Mouse (Mus musculus) layer of hippocampus, postnatal 10 days (tissue): ENCODE results near the gene Suco. TPM values are rescaled to one million over a fixed set of nuclear protein-coding genes. Genes with fewer than 3 reads are reported as not detected.

Experiments used
- DNase-seq, 2 experiments: peaks; one replicate each; pipeline ENCODE4 v3.0.0; 2021; ENCODE audit warnings: low spot score in 2 of 2
- total RNA-seq, 2 experiments: library from RNA; stranded (reverse); gene quantifications; 2 replicates each; pipeline ENCODE4 v1.2.3; 2021

Gene Suco
- total RNA-seq, 2 experiments from 2014 or later, result 36.7 to 44.8 TPM

GRCm38 (mm10) chr1:161895014-161895413 is 18.5 kb upstream of the Suco start:
- DNase-seq, result no peak

DNA sequence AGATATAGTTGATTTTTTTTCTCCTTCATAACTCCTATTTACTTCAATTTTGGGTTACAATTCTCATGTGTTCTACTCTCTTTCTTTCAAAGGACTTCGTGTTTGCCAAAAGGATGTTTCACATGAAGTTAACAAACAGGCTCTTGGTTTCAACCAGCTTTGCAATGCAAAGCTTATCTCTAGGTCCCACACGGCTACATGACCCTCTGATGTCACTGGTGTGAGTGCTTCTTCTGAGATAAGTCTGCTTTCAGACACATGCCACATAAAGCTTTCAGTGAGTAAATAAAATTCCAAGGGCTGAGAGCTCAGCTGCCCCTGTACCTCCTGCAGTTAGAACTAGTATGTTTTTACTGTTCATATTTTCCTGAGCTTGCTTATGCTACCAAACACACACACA is 18.1 kb upstream of the Suco start:
- no peak for DNase-seq

GRCm38 (mm10) chr1:161894126-161894525 is 17.6 kb upstream of the Suco start:
- DNase-seq, result no peak

DNA sequence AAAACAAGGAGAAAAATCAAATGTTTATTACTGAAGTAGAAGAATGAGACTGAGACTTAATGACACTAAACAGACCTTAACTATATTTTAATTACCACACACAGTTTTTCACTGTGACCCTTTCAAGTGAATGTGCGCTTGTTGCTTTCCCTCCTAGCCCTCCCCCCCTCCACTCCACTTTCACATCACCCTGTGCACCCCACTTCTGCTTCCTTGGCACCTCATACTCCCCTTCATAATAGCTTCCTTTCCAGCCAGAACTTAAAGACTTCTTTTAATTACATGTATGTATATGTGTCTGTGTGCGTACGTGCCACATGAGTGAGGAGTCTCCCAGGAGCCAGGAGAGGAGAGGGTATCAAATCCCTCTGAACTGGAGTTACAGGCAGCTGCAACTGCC is 12.3 kb upstream of the Suco start:
- no peak for DNase-seq

DNA sequence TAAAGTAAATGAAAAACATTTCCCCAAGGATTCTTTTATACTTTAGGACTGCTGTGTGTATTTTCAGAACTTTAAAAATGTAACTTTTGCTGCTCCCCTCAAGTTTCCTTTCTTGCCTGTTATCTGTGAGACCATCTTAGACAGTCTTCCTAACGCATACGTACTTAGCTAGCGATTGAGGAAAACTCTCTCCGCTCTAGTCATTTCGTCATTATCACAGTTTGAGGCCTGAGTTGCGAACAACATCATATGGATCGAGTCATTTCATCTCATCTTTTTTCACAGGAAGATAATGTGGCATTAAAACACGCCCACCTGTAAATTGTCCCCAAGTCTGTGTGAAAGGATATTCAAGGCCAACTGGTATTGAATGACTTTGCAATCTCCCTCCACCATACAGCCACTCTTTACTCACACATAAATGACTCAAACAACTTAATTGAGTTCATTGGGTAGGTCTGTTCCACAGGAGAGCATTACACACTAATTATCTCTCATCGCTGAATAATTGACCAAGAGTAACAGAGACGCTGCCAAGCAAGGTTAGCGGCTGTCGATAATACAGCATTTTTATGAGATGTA is 11.3 kb upstream of the Suco start:
- no peak for DNase-seq

- DNase-seq, result no peak
These were observed 9.3 kb upstream of the Suco start for GRCm38 (mm10) chr1:161885762-161886161.

- DNase-seq, result peak in 1 of 2 experiments; percentile 4
These were observed 1.2 kb upstream of the Suco start for GRCm38 (mm10) chr1:161877580-161878142.

GRCm38 (mm10) chr1:161875706-161876552 is 553 bp downstream of the Suco start:
- DNase-seq, result no peak

DNA sequence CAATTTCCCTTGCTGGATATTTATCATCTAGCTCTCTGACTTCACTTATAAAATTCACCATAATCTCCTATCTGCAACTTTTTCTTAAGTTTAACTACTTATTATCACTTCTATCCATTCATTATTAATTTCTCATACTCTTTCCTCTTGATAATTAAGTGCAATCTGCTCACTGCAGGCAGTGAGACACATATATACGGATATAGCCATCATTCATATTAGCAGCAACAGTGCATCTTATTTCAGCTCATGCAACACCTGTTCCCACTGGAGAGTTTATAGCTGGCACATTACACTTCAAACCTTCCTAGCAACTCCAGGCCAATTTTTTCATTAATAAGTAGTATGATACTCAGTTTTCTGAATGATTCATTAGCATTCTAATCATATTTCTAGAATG is 7.1 kb downstream of the Suco start:
- DNase-seq, result no peak

GRCm38 (mm10) chr1:161868413-161868812 is 8.1 kb downstream of the Suco start:
- DNase-seq, result no peak

DNA sequence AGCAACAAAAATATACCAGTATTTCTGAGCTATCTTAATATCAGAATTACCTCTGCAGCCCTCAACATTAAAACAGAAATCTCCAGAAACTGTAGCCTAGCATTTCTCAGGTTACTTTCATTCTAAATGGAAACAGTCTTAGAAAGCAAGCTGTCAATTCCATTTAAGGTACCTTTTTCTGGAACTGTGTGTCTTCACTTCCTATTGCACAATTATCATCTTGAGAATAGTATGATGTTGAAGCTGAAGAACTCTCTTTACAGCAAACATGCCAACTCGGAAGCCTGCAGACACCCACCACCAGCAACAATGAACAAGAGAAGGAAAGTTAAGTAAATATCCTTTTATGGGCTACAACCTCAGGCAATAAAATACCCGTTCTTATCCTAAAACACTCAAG is 12.7 kb downstream of the Suco start:
- no peak for DNase-seq

DNA sequence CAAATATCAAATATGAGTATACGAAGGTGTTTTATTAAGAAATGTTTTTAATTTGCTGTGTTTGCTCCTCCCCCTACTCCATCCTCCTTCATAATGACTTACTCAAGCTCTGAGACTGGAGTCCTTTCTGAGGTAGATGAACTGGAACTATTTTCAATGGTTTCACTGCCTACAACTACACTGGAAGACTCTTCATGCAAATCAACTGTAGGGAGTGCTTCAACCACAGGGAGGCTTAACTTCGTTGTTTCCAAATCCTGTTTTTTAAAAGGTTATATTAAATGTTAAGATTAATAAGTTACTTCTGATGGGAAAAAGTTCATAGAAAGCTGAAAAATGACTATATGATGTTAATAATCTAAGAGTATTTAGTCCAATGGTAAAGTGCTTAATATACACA is 17.2 kb downstream of the Suco start:
- DNase-seq, result no peak

DNA sequence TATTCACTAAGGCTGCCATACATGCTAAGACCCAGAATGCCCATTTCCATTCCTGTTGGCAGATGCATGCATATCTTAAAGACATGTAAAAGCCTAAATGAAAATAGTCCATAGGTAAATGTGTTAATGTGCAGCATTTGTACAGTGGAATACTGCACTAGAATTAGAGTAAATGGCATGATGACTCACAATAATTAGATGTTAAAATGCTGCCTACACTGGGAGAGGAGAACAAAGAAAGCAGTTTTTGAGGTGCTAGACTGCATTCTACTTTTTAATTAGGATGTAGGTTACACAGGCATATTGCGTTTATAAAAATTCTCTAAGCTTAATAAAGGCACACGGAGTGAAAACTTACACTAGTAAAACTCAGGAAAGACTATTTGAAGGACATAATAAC is 49.8 kb downstream of the Suco start:
- DNase-seq, result no peak

- DNase-seq, result no peak
These were observed 67.1 kb downstream of the Suco start for GRCm38 (mm10) chr1:161809428-161809827.

- DNase-seq, result no peak
These were observed 67.5 kb downstream of the Suco start for GRCm38 (mm10) chr1:161808980-161809379.

DNA sequence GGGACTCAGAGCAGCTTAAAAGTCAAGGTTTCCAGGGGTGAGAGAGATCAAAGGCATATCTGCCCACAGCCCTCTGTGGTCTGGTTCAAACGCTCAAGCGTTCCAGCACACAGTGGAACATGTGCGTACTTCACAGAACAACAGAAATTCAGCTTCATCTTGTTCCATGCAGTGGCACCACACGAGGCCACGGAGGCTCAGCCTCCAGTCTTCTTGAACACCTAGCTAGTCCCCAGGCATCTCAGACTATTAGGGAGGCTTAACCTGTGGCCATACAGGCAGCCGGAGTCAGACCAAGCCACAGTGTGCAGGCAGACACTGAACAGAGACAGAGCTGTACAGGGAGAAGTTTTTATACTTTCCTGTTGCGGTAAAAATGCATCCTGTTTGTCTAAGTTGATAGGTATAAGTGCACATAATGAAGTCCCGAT is 71.9 kb downstream of the Suco start:
- DNase-seq, result no peak

DNA sequence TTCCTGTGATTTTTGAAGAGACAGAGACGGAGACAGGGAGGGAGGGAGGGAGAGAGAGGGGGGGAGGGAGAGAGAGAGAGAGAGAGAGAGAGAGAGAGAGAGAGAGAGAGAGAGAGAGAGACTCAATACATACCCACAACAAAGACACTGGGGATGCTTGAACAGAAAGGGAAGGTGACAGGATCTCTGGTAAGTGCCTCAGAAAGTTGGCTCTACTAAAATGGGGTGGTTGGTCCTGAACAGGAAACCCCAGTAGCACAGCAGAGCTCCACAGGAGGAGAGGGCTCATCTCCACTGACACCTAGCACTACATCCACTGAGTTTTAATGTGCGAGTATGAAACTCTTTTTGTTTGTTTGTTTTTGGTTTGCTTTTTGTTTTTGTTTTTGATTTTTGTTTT is 75.2 kb downstream of the Suco start:
- DNase-seq, result no peak

GRCm38 (mm10) chr1:161800256-161800655 is 76.2 kb downstream of the Suco start:
- no peak for DNase-seq

DNA sequence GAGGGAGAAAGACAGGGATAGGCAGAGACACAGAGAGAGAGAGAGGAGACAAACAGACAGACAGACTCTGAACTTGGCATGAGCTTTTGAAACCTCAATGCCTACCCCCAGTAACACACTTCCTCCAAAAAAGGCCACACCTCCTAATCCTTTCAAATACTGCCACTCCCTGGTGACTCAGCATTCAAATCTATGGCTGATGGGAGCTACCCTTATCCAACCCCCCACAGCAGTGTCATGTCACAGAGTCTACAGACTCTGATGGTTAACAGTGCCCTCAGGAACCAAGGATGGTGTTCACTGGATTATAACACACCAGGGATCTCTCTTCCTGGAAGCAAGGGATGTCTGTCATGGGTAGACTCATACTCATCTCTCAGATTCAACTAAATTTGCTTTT is 76.7 kb downstream of the Suco start:
- no peak for DNase-seq

DNA sequence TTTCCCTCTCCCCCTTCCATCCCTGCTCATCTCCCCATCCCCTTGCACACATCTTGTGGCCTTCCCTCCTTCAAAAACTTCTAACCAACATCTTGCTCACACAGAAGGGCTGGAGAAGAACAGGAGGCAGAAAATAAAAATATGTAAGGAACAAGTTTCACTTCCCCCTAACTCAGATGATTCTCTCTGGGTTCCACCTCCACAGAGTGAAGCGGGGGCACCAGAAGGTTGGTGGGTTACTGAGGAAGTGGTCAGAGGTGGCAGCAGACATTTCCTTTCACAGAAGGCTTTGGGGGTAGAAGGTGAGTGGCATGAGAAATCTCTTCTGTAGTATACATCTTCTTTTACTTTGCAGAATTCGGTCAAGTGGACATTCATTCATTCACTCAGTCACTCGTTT is 77.6 kb downstream of the Suco start:
- DNase-seq, result no peak

DNA sequence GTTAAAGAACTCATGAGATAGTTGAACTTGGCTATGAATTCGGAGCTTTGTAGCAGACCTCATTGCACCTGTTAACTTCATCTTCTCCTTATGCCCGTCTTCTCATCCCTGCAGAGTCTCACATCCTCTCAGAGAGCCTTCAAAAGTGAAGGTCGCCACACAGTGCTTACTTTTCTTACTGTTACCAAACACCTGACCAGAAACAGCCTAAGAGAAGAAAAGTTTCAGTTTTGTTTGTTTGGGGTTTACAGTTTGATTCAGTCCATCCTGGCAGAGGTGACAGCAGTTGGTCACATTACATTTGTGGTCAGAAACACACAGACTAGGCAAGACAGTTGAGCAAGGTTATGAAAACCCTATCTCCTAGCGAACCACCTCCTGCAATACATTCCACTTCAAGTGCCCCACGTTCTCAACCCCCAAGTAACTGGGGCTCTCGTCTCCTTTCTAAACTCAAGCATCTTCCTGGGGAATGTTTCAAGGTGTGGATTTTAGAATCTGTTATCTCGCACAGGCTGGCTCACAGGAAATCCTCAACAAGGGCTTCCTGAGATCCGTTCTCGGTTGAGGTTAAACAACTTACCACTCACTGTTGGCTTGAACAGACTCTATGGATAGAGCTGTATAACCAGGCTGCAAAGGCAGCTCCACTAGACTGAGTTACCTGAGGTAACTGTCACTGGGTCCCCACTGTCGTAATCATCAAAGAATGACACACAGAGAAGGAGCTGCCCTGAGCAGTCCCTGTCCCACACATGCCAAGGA is 81.9 kb downstream of the Suco start:
- no peak for DNase-seq

DNA sequence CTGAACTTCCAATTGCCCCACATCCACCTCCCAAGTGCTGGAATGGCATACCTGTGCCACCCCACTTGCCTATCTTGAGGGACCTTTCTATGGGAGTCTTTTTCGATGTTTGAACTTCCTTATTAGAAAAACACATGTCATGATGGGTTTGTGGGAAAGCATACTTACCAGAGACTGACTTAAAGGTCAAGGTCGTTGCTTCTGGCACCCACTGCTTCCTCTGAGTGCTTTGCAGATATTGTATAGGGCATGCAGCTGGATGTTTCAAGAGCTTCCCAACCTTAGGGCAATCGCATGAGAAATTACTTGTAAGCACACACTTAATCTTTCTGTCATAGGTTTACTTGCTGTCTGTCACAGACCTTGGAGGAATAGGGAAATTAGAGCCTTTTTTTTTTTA is 83.2 kb downstream of the Suco start:
- no peak for DNase-seq
